Mouse (Mus musculus) monocyte, adult 5-6 weeks (primary cell): ENCODE data around the gene Hist1h2bf. TPM values are rescaled to one million over a fixed set of nuclear protein-coding genes. Genes with fewer than 3 reads are reported as not detected.
"Not testable (repeated sequence)": the region's sequence is repeated elsewhere in the genome, so short reads cannot be mapped to it uniquely, and the experiment has no call there.

ENCODE experiments used
- ATAC-seq: fragments of 153-309, 156-312 bp; replicated peaks from 2 replicates; pipeline ENCODE4 v1.8.0; 2017; ENCODE audit warnings: mild to moderate bottlenecking; ENCODE audit not compliant: low TSS enrichment, insufficient number of reproducible peaks, severe bottlenecking, poor library complexity, low FRiP score
- total RNA-seq: library from RNA; stranded (forward); fragments of 200-1000, 200-491, 200-594 nt; gene quantifications from 3 replicates; pipeline ENCODE4 v1.2.3, GENCODE M21; 2017

Gene Hist1h2bf
- total RNA-seq, 1 experiment from 2014 or later, result 19.2 TPM

GRCm38 (mm10) chr13:23552962-23553361 lies 21.0 kb downstream of the Hist1h2bf start, which contains the start of gene Hist1h1d:
Gene Hist1h1d, plus strand, starts transcription at chr13:23553262.
- ATAC-seq, result no peak

- no peak for ATAC-seq
These were observed 21.8 kb downstream of the Hist1h2bf start for GRCm38 (mm10) chr13:23551931-23552914.

DNA sequence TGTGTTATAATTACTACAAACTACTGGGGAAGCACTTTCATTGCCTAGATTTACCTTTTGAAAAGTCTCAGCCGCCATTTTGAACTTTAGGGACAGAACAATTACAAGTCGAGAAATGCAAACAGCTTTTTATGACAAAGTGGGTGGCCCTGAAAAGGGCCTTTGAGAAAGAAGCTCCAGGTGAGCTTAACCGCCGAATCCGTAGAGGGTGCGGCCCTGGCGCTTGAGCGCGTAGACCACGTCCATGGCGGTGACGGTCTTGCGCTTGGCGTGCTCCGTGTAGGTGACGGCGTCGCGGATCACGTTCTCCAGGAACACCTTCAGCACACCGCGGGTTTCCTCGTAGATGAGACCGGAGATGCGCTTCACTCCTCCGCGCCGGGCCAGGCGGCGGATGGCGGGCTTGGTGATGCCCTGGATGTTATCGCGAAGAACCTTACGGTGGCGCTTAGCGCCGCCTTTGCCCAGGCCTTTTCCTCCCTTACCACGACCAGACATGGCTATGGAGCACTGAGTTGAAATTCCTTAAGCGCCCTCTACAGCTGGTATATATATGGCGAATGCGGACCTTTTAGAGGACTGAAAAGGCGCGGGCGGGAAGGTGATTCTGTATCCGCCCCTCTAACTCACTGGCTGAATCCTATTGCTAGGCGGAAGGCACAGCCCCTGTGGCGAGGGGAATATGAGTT lies 22.7 kb downstream of the Hist1h2bf start, which contains the start of gene Hist1h4f:
Hist1h4f (minus strand) TSS at position 503 of the 689 bp plus-strand sequence.
- ATAC-seq, result peak; percentile 88

DNA sequence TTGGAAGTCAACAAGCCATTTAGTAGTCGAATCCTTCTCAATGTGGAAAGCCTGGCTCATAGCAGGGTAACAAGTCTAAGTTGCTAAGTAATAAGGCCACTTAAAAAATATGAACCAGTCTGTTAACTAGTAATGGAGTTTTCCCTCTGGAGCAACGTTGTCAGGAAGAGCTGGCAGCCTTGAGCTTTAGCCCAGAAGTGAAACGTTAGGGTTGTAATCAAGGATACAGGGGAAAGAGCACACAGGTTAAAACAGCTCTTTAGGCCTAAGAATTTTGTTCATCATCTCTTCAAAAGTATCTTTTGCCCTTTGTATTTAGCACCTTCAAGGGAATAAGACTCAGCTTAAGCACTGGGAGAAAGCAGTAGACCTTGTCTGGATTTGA lies 23.2 kb downstream of the Hist1h2bf start:
- no peak for ATAC-seq

GRCm38 (mm10) chr13:23546694-23547093 lies 27.3 kb downstream of the Hist1h2bf start:
- no peak for ATAC-seq

GRCm38 (mm10) chr13:23544787-23545120 lies 29.2 kb downstream of the Hist1h2bf start:
- ATAC-seq, result not testable (repeated sequence)

GRCm38 (mm10) chr13:23543965-23544786 lies 29.8 kb downstream of the Hist1h2bf start, which contains the start of gene Hist1h3f:
Gene Hist1h3f, plus strand, starts transcription at chr13:23544052.
- ATAC-seq, result peak; percentile 92

DNA sequence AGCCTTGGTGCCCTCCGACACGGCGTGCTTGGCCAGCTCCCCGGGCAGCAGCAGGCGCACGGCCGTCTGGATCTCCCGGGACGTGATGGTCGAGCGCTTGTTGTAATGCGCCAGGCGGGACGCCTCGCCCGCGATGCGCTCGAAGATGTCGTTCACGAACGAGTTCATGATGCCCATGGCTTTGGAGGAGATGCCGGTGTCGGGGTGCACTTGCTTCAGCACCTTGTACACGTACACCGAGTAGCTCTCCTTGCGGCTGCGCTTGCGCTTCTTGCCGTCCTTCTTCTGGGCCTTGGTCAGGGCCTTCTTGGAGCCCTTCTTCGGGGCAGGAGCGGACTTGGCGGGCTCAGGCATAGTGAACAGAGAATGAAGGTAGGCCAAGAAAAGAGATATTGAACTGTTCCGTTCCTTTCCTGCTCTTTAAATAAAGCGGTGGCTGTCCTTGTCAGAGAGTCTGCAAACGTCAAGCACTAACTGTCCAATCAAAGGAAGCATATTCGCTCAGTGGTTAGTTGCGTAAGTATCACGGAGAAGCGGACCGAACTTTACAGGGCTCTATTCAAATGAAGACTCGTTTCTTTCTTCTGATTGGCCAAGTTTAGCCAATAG lies 30.9 kb downstream of the Hist1h2bf start, which contains the start of gene Hist1h2bh:
Hist1h2bh (minus strand) TSS at position 394 of the 609 bp plus-strand sequence.
- peak; percentile 98 for ATAC-seq

- ATAC-seq, result not testable (repeated sequence)
These were observed 31.6 kb downstream of the Hist1h2bf start for GRCm38 (mm10) chr13:23542225-23542980.

DNA sequence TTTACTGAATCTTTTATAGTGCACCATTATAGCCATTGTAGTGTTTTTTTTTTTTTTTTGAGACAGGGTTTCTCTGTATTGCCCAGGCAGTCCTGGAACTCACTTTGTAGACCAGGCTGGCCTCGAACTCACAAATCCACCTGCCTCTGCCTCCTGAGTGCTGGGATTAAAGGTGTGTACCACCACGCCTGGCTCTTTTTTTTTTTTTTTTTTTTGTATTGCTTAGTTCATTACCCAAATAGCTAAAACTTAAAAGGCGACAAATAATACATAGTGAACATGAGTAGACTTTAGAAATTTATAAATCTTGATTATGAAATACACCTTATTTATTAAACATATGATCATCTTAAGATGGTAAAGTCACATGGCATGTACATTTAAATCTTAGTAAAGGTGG lies 32.5 kb downstream of the Hist1h2bf start:
- no peak for ATAC-seq

GRCm38 (mm10) chr13:23539821-23540220 lies 34.2 kb downstream of the Hist1h2bf start:
- ATAC-seq, result not testable (repeated sequence)

GRCm38 (mm10) chr13:23538249-23538648 lies 35.7 kb downstream of the Hist1h2bf start:
- ATAC-seq, result 0 out of 2 replicates have a peak, but pooled peaks have one; percentile 28

- no peak for ATAC-seq
These were observed 36.8 kb downstream of the Hist1h2bf start for GRCm38 (mm10) chr13:23537006-23537710.

DNA sequence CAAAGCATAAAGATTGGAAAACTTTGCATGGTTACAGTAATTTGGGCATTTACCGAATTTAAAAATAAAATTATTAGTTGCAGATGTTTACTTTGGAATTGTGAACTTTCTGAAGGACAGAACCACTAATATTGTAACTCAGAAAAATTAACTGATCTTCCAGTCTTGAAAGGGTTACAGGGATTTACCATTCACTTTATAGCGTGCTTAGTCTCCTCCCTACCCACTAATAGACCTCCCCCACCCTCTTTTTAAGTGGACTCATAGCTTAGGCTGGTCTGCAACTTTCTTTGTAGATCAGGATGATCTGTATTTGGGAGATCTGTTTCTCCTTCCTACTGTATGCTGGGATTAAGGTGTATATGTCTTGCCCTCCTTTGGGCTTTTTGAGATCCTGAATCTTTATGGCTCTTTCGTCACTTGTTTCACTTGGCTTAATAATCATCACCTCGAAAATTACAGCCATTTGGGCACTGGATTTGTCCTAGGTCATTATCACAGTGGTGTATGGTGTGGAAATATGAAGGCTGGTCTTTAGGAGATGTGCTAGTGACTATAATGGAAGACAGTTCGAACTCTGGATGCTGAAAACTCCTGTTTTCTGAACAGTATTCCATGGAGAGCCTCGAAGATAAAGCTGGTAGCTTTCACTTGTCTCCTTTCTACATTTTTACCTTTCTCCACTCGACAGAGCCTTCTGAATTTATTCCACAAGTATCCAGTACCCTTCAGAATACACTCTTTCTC lies 37.7 kb downstream of the Hist1h2bf start:
- ATAC-seq, result no peak

DNA sequence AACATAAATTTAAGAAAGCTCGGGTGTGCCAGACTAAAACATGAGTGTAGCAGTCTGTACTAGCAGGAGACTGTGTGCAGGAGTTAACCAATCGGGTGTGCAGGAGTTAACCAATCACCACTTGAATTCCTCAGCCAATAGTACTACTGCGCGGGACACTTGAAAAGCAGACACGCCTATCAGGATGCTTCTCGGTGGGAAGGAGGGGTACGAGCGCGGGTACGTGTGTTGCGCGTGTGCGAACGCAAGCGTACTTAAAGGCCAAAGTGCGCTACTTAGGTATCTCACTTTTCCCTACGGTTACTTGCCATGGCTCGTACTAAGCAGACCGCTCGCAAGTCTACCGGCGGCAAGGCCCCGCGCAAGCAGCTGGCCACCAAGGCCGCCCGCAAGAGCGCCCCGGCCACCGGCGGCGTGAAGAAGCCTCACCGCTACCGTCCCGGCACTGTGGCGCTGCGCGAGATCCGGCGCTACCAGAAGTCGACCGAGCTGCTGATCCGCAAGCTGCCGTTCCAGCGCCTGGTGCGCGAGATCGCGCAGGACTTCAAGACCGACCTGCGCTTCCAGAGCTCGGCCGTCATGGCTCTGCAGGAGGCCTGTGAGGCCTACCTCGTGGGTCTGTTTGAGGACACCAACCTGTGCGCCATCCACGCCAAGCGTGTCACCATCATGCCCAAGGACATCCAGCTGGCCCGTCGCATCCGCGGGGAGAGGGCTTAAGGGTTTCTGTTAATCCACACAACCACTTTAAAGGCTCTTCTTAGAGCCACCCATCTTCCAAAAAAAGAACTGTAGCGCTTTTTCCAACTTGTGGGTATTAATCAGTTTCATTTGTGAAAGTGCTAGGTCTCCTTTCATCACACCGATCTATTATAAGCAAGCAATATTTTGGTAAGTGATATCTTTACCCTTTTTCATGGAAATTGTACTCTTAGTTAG lies 38.6 kb downstream of the Hist1h2bf start, which contains the start of gene Hist1h3g:
Hist1h3g (plus strand) TSS at position 286 of the 939 bp plus-strand sequence.
- ATAC-seq, result peak; percentile 79
